ENCODE assay signal across 8 mouse cellular contexts in the genomic region with DNA sequence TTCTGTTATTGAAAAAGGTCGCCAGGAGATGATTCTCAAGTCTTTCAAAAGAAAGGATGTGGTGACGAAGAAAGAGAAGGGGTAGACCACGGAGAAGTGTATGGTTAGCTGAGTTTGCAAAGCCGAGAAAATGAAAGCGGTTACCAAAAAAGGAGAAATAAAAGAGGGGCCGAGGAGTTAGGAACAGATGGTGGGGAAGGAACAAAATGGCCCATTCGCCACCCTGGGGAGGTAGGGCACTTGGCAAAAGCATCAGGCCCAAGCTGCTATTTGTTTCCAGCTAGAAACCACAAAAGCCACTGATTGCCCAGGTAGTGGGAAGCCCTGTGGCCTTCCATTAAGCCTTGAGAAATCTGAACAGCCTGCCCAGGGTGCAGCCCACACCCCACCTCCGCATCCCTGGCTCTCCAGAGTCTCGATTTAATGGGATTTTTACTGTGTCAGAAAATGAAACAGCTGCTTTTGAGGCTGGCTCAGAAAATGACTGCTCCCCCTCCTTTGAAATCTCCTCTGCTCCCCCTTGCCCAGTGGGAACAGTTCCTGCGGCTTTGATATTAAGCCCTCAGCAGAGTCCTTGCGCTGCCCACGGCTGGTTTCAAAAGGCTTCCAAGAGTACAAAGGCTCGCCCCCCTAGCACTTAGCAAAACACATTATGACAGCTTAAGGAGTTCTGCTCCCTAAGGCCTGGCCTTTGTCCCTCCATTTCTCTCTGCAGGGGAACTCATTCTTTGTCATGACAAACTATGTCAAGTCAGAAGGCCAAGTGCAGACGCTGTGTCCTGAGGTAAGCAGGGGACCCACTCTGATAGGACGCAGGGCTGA. TPM values are rescaled to one million over a fixed set of nuclear protein-coding genes. Genes with fewer than 3 reads are reported as not detected.
DNase-seq lines count a peak whose midpoint lies in the region; ATAC-seq lines count a peak whose summit lies in the region.

No protein-coding gene starts in this region.

- H3K4me1 ChIP-seq in hindbrain, embryonic 14.5 days (replicated peaks; ENCODE audit: control insufficient read depth, insufficient read depth, low read length) = peaks cover 14% of the 10 kb centered on the region; the same call in 1 of the 2 replicates
- peaks cover 30% of the 10 kb centered on the region for H3K4me1 ChIP-seq in midbrain, embryonic 13.5 days (replicated peaks)

- peak; percentile 33 to 38 for DNase-seq in layer of hippocampus, postnatal 36 days
- DNase-seq in layer of hippocampus, adult 11-12 months (ENCODE audit: low spot score) = no peak
- DNase-seq in hindbrain, embryonic 14.5 days (ENCODE audit: low spot score) = peak; percentile 47
- no peak for DNase-seq in heart, postnatal 25 days (ENCODE audit: low spot score)

- peak overlapping the region; percentile 75 for H3K27ac ChIP-seq in hindbrain, embryonic 14.5 days
- peak overlapping the region; percentile 89 for H3K27ac ChIP-seq in midbrain, embryonic 13.5 days

- H3K4me2 ChIP-seq in hindbrain, embryonic 14.5 days (replicated peaks) = no peak overlapping the region; the same call in 1 of the 2 replicates
- peak overlapping the region; percentile 28 for H3K4me2 ChIP-seq in midbrain, embryonic 13.5 days (replicated peaks)

- 17% methylated on average over 15 of the region's 15 CpGs for WGBS in hindbrain, embryonic 14.5 days
- WGBS in midbrain, embryonic 13.5 days = 14% methylated on average over 15 of the region's 15 CpGs

- H3K36me3 ChIP-seq in hindbrain, embryonic 14.5 days (replicated peaks; ENCODE audit: control insufficient read depth, insufficient read depth) = no peaks in the 10 kb centered on the region
- no peaks in the 10 kb centered on the region for H3K36me3 ChIP-seq in midbrain, embryonic 13.5 days

- peak; percentile 84 for ATAC-seq in activated CD4-positive, CD25-positive, alpha-beta regulatory T cell, adult 4 months
- peak; percentile 55 for ATAC-seq in common myeloid progenitor, adult 5-6 weeks (replicated peaks; ENCODE audit: low read depth, poor library complexity, severe bottlenecking)
- peak; percentile 71 for ATAC-seq in hindbrain, embryonic 14.5 days (ENCODE audit: low FRiP score)
- peak; percentile 93 for ATAC-seq in midbrain, embryonic 13.5 days
- no peak for ATAC-seq in erythroblast, adult 5-6 weeks (replicated peaks; ENCODE audit: low FRiP score, poor library complexity, severe bottlenecking)

- H3K27me3 ChIP-seq in hindbrain, embryonic 14.5 days (ENCODE audit: control insufficient read depth, insufficient read depth, low read length) = no peaks in the 10 kb centered on the region
- no peaks in the 10 kb centered on the region for H3K27me3 ChIP-seq in midbrain, embryonic 13.5 days

- no peak overlapping the region for H3K4me3 ChIP-seq in hindbrain, embryonic 14.5 days (replicated peaks; ENCODE audit: low read length)
- H3K4me3 ChIP-seq in midbrain, embryonic 13.5 days (replicated peaks) = no peak overlapping the region

- no peaks in the 10 kb centered on the region for H3K9me3 ChIP-seq in hindbrain, embryonic 14.5 days (ENCODE audit: control insufficient read depth, low read length)
- H3K9me3 ChIP-seq in midbrain, embryonic 13.5 days = no peaks in the 10 kb centered on the region

- H3K9ac ChIP-seq in hindbrain, embryonic 14.5 days = no peak overlapping the region
- no peak overlapping the region; the same call in 1 of the 2 replicates for H3K9ac ChIP-seq in midbrain, embryonic 13.5 days (replicated peaks)

- intact Hi-C loops in heart, postnatal 25 days (cut with DNase I) = no loop called here

RNA-seq across cellular contexts. Expression of a gene that starts 9.9 kb away (rescaled TPM):
- total RNA-seq in layer of hippocampus, postnatal 36 days (2021) = 1 to 10 TPM; 7.4 to 7.7 TPM
- 10 to 100 TPM; 62.3 to 85.8 TPM for polyA plus RNA-seq in activated CD4-positive, CD25-positive, alpha-beta regulatory T cell, adult 4 months (2017; shearing (Covaris generic))
- total RNA-seq in common myeloid progenitor, adult 5-6 weeks (2017) = 5.2 and 5.3 TPM in 2 replicates
- polyA plus RNA-seq in hindbrain, embryonic 14.5 days (2014; fragmentation: Nextera tagmentation; extraction: Ambion mirVana) = 3.7 and 4.0 TPM in 2 replicates
- 2.3 and 2.7 TPM in 2 replicates for polyA plus RNA-seq in midbrain, embryonic 13.5 days (2015; fragmentation: Nextera tagmentation; extraction: Ambion mirVana)
- total RNA-seq in erythroblast, adult 5-6 weeks (2015; ENCODE audit: low replicate concordance) = 2.1 and 2.9 TPM in 2 replicates
- 1.8 and 2.1 TPM in 2 replicates for total RNA-seq in erythroblast, adult 5-6 weeks (2017; ENCODE audit: low replicate concordance)
- total RNA-seq in heart, postnatal 25 days (2021) = 1 to 10 TPM; 3.2 to 3.9 TPM

RNA-seq across cellular contexts. Expression of a gene that starts 39.3 kb away (rescaled TPM):
- total RNA-seq in layer of hippocampus, postnatal 36 days (2021) = 10 to 100 TPM; 37.1 to 40.5 TPM
- 1 to 10 TPM; 2.1 to 6.2 TPM for polyA plus RNA-seq in activated CD4-positive, CD25-positive, alpha-beta regulatory T cell, adult 4 months (2017; shearing (Covaris generic))
- 6.1 and 19.6 TPM in 2 replicates for total RNA-seq in common myeloid progenitor, adult 5-6 weeks (2017)
- polyA plus RNA-seq in hindbrain, embryonic 14.5 days (2014; fragmentation: Nextera tagmentation; extraction: Ambion mirVana) = 60.5 and 61.9 TPM in 2 replicates
- 76.2 and 84.5 TPM in 2 replicates for polyA plus RNA-seq in midbrain, embryonic 13.5 days (2015; fragmentation: Nextera tagmentation; extraction: Ambion mirVana)
- total RNA-seq in erythroblast, adult 5-6 weeks (2015; ENCODE audit: low replicate concordance) = not detected in 2 replicates
- 0.51 TPM in 1 of 2 replicates, not detected in the other for total RNA-seq in erythroblast, adult 5-6 weeks (2017; ENCODE audit: low replicate concordance)
- total RNA-seq in heart, postnatal 25 days (2021) = 10 to 100 TPM; 67.4 to 68.3 TPM

RNA-seq across cellular contexts. Expression of a gene that starts 53.7 kb away (rescaled TPM):
- total RNA-seq in layer of hippocampus, postnatal 36 days (2021) = 10 to 100 TPM; 12.9 to 13.1 TPM
- polyA plus RNA-seq in activated CD4-positive, CD25-positive, alpha-beta regulatory T cell, adult 4 months (2017; shearing (Covaris generic)) = 10 to 100 TPM; 27.6 to 32.1 TPM
- total RNA-seq in common myeloid progenitor, adult 5-6 weeks (2017) = 12.1 and 17.4 TPM in 2 replicates
- polyA plus RNA-seq in hindbrain, embryonic 14.5 days (2014; fragmentation: Nextera tagmentation; extraction: Ambion mirVana) = 14.8 and 16.0 TPM in 2 replicates
- polyA plus RNA-seq in midbrain, embryonic 13.5 days (2015; fragmentation: Nextera tagmentation; extraction: Ambion mirVana) = 10.3 and 14.5 TPM in 2 replicates
- 7.9 and 20.8 TPM in 2 replicates for total RNA-seq in erythroblast, adult 5-6 weeks (2015; ENCODE audit: low replicate concordance)
- 5.0 and 8.6 TPM in 2 replicates for total RNA-seq in erythroblast, adult 5-6 weeks (2017; ENCODE audit: low replicate concordance)
- total RNA-seq in heart, postnatal 25 days (2021) = 10 to 100 TPM; 14.3 to 15.5 TPM

Comparison
In these comparisons a context has a peak if more than half of its experiments do, and no peak if none do; other contexts are left out.
1. DNase-seq: peak in layer of hippocampus, postnatal 36 days (2 of 2) and hindbrain, embryonic 14.5 days (single experiment); none in layer of hippocampus, adult 11-12 months (single experiment) and heart, postnatal 25 days (single experiment).